Mouse (Mus musculus) bone marrow macrophage, adult 2 months (primary cell): ENCODE data around the gene Nav1. TPM values are rescaled to one million over a fixed set of nuclear protein-coding genes. Genes with fewer than 3 reads are reported as not detected.

Experiments
- H3K27ac ChIP-seq: 2 replicates; pipeline ENCODE4 v1.5.1; 2012; ENCODE audit warnings: low read depth, low read length; ENCODE audit not compliant: insufficient read depth
- H3K4me1 ChIP-seq: 2 replicates; pipeline ENCODE4 v1.6.1; 2012; ENCODE audit warnings: low read length; ENCODE audit not compliant: control insufficient read depth, insufficient read depth
- H3K4me3 ChIP-seq: 2 replicates; pipeline ENCODE4 v1.5.1; 2012; ENCODE audit warnings: mild to moderate bottlenecking, low read length, moderate library complexity; ENCODE audit not compliant: insufficient read depth
- CTCF ChIP-seq: IDR thresholded peaks from 2 replicates; pipeline ENCODE4 v1.5.1; 2012; ENCODE audit warnings: low read depth, mild to moderate bottlenecking, low read length, moderate library complexity
- POLR2A ChIP-seq: IDR thresholded peaks from 2 replicates; pipeline ENCODE4 v1.6.1; 2012; ENCODE audit warnings: mild to moderate bottlenecking, low read depth, low read length, borderline replicate concordance
- polyA plus RNA-seq: library from polyadenylated mRNA; stranded (reverse); fragments of >200 nt; gene quantifications from 2 replicates; pipeline ENCODE4 v1.2.4, GENCODE M21; 2012; ENCODE audit not compliant: missing spikeins, insufficient read depth, insufficient read length

Nav1 gene
- polyA plus RNA-seq, 1 experiment: 81.3 TPM

DNA sequence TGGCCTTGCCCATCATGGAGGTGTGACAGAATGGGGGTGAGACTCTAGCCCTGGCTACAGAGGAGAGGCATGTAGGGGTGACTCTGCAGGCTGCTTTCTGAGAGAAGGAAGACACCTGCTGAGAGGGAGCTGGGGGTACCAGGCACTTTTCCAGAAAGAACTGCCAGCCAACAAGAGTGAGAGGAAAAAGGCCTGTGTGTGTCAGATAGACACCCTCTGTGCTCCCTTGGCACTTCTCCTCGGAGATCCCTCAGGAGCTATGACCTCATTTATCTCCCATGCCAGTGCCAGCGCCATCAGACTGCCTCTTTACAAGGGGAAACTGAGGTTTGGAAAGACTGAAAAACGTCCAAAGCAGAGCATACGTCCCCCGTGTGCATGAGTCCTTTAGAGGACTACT is 93.6 kb downstream of the Nav1 start:
- TF ChIP-seq CTCF (no peak), POLR2A (no peak)
- Histone ChIP-seq H3K4me3 (no peak overlapping the region), H3K4me1 (peaks cover 51% of the 10 kb centered on the region), H3K27ac (no peak overlapping the region)

DNA sequence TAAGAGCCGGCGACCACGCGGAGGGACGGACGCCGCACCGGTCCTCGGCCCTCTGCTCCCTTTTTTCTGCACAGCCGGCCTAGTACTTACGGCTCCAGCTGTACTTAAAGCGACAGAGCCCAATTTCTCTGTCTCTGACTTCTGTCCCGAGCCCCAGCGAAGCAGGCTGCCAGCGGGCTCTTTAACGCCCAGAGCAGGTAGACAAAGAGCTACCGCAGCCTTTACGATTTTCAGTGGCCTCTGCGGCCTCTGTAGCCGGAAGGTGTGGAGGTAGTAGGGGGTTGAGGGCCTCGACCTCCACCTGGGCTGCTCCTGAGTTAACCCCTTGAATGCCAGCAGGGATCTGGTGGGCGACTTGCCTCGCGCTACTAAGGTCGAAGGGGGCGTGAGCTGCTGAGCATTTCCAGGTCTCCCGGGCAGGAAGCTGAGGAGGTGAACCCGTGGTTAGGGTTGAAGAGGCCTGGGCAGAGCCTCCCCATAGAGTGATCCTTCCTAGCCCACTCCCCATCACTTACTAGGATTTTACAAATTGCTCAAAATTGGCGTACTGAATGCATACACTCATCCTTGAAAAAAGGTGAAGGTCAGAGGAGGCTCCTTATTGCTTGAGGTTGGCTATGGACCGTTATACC is 96.6 kb downstream of the Nav1 start:
- no peak overlapping the region for H3K27ac ChIP-seq
- H3K4me3 ChIP-seq: no peak overlapping the region
- H3K4me1 ChIP-seq: peaks cover 25% of the 10 kb centered on the region
- no peak for TF ChIP-seq POLR2A

DNA sequence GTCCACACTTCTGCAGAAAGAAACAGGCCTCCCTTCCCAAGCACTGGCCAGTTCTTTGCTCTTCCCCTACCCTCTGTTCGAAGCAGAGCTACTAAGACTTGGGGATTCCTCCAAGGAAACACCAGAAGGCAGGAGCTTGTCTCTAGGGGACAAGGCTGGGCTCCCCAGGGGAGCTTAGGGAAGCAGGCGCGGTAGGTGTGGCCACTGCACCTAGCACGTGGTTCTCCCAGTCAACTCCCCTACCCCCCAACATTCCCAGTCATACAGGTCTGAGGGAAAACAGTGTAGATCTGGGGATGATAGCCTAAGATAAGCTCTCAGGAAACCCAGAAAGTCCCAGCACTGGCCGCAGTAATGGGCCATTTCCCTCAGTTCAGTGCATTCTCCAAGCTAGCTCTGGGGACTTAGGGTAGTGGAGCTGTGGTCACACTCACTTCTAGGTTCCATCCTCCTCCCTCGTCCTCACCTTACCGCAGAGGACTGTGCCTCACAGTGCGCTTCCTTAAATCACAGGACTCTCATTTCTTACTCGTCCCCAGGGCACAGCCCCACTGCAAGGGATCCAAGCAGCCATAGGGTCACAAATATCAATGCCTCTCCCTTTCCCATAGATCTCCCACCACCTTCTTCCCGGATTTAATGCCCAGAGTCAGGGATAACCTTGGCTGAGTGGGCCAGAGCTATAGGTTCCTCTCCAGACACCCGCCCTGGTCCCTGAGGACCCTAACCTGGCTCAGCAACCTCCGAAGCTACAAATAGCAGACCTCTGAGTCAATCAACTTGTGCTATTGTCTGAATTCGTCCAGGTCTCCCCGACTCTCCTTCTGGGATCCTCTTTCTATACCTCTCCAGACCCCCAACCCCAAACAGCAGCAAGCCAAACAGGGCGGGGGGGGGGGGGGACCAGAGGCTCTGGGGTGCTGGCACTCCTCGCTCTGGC is 97.7 kb downstream of the Nav1 start:
- Histone ChIP-seq H3K4me1 (peaks cover 14% of the 10 kb centered on the region), H3K4me3 (no peak overlapping the region), H3K27ac (no peak overlapping the region)
- TF ChIP-seq POLR2A (no peak), CTCF (no peak)

DNA sequence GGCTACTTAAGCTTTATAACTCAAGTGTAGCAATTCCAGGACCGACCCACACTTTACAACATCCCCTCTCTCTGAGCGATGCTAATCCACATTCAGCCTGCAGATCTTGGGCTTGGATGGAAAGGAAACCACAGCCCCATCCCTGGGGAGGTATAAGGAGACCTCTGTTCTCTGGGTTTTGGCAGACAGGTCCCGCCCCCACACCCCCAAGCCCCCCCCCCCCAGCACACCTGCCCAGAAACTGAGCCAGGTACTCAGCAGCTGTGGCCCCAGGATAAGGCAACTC is 98.8 kb downstream of the Nav1 start:
- Histone ChIP-seq H3K4me3 (no peak overlapping the region), H3K4me1 (peaks cover 5% of the 10 kb centered on the region; the same call in 1 of the 2 replicates), H3K27ac (no peak overlapping the region)
- TF ChIP-seq CTCF: no peak
- no peak for TF ChIP-seq POLR2A

DNA sequence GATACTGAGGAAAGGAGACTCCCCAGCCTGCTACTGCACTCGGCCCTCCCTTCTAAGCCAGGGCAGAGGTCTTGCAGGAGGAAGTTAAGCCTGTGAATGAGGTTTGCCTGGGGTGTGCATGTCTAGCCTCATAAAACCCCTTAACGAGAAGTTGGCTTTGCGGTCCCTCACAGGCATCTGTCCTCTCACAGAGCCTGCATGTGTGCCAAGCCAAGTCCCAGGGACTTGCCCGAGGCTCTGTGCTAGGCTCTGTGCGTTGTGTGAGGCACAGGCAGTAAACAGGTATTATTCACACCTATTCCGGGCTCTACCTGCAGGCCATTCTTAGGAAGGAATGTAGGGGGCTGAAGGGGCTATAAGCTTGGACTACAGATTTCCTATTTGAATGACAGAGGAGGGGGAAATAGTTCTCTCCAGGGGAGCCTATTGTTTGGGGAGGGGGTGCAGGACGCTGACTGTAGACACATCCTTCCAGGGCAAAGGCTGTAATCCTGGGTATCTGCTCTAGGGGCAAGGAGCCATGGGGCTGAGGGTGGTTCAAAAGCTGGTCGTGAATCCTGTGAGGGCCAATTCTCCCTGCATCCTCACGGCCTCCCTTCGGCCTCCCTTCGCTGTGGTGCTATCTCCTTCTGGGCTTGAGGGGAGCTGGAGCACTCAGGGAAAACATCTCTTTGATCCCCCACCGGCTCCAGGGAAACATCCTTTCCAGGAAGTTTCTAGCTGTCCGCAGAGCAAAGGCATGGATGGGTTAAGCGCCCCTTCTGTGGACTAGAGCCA is 99.3 kb downstream of the Nav1 start:
- Histone ChIP-seq H3K27ac (no peak overlapping the region), H3K4me1 (0 out of 2 replicates have a peak, but pooled peaks cover 2% of the 10 kb centered on the region), H3K4me3 (no peak overlapping the region)
- no peak for TF ChIP-seq POLR2A
- TF ChIP-seq CTCF: no peak

DNA sequence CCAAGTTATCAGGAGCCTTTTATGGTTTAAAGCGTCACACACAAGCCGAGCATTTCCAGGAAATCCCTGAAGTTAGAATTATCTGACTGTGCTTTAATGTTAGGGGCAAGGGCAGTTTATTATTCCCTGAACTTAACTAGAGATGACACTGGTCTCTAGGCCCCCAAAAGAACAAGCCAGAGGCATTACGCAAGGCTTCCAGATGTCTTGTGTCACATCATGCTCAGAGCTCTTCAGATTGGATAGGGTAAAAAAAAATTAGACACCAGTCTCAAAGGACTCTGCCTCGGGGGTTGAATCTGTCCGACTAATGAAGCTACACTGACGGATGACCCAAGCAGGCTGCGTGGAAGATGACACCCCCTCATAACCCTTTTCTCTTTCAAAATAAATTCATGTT is 101.6 kb downstream of the Nav1 start:
- TF ChIP-seq CTCF (no peak), POLR2A (no peak)
- no peak overlapping the region for H3K4me3 ChIP-seq
- peaks cover 6% of the 10 kb centered on the region for H3K4me1 ChIP-seq
- no peak overlapping the region for H3K27ac ChIP-seq

DNA sequence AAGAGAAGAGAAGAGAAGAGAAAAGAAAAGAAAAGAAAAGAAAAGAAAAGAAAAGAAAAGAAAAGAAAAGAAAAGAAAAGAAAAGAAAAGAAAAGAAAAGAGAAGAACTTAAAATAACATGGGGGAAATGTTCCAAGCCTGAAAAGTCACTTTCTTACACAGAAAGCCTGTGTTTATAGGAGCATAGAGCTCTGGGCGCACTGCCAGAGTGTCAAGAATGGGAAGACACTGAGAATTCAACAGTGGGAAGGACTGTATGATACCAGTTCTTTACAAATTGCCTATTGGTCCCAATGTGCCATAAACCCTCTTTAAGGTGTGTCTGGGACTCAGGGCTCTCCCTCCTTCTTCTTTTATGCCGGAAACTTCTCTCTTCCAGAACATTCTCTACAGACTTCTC is 103.7 kb downstream of the Nav1 start:
- TF ChIP-seq POLR2A (no peak), CTCF (no peak)
- H3K4me1 ChIP-seq: peaks cover 8% of the 10 kb centered on the region
- H3K27ac ChIP-seq: no peak overlapping the region
- no peak overlapping the region for H3K4me3 ChIP-seq

DNA sequence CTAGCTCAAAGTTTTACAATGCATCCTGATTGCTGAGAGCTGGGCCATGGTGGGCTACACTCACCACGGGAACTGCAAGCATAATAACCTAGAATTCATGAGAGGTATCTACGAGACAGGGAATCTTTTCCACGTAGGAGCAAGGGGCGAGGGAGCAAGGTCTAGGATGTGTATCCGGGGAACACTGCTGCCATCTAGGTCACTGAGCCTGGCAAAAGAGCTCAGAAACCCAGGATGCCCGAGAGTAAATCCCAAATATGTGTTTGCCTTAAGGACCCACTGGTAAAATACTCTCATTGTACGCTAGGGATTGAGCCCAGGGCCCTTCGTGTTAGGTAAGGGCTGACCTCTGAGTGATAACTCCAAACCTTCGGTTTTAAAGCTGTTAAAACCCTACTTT is 104.3 kb downstream of the Nav1 start:
- H3K4me1 ChIP-seq: peaks cover 9% of the 10 kb centered on the region
- TF ChIP-seq POLR2A (no peak), CTCF (no peak)
- H3K4me3 ChIP-seq: no peak overlapping the region
- no peak overlapping the region for H3K27ac ChIP-seq

DNA sequence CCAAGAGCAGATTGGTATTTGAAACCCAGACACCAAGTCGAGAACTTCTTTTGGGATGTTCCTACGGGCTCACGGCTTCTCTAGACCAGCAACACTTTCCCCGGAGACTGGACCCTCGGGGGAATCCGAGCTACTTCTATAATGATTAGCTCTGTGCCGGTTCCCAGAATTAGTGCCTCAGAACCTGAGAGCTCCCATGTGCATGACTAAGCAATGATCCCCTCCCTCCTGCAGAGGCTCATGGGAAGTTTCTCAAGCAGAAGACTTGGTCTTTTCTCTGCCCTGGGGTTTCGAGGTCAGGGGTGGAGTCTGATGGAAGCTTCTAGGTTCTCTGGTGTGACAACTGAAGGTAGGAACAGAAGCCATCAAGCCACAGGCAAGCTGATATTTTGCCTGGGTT is 105.0 kb downstream of the Nav1 start:
- TF ChIP-seq POLR2A: no peak
- TF ChIP-seq CTCF: no peak
- Histone ChIP-seq H3K27ac (no peak overlapping the region), H3K4me3 (no peak overlapping the region), H3K4me1 (peaks cover 9% of the 10 kb centered on the region)
